Mouse (Mus musculus): ENCODE measurements around the gene Pou2f3.

- TF ChIP-seq CTCF (IDR thresholded peaks at IDR 0.05; ENCODE audit: control insufficient read depth, insufficient read depth, insufficient replicate concordance, low read depth, low read length) (no peak), POLR2A (IDR thresholded peaks at IDR 0.05; ENCODE audit: control insufficient read depth, low read depth, low read length) (no peak)
Observed at GRCm38 (mm10) chr9:43242432-43242831, 32.3 kb upstream of the Pou2f3 start.

Data from testis, adult 2 months (tissue).